Mouse (Mus musculus): ENCODE data around the gene Adam15. TPM values are rescaled to one million over a fixed set of nuclear protein-coding genes. Genes with fewer than 3 reads are reported as not detected.

Gene Adam15
- polyA plus RNA-seq, 1 experiment from 2014 or later: 55.2 TPM

- 1% methylated on average over 39 of the region's 41 CpGs for WGBS
- peaks cover 21% of the 10 kb centered on the region for H3K27me3 ChIP-seq (replicated peaks; ENCODE audit: control insufficient read depth, insufficient read depth, low read length)
- H3K9me3 ChIP-seq (ENCODE audit: control insufficient read depth, low read length): no peaks in the 10 kb centered on the region
- H3K4me2 ChIP-seq (ENCODE audit: low read length): peak overlapping the region; percentile 86
- H3K27ac ChIP-seq (ENCODE audit: low read length): peak overlapping the region; percentile 83
- peak overlapping the region; percentile 67 for H3K9ac ChIP-seq (replicated peaks; ENCODE audit: low read depth, low read length)
- H3K36me3 ChIP-seq (ENCODE audit: control insufficient read depth, insufficient read depth): no peaks in the 10 kb centered on the region
- ATAC-seq: no peak
- peaks cover 58% of the 10 kb centered on the region for H3K4me1 ChIP-seq (replicated peaks; ENCODE audit: control insufficient read depth, insufficient read depth, low read length)
- peak overlapping the region; percentile 52 for H3K4me3 ChIP-seq (replicated peaks; ENCODE audit: low read length)
These were observed 29.1 kb downstream of the Adam15 start for GRCm38 (mm10) chr3:89320581-89321182.

GRCm38 (mm10) chr3:89319591-89320350 is 30.0 kb downstream of the Adam15 start:
- peak; percentile 10 for ATAC-seq
- Histone ChIP-seq H3K9me3 (ENCODE audit: control insufficient read depth, low read length) (no peaks in the 10 kb centered on the region), H3K36me3 (ENCODE audit: control insufficient read depth, insufficient read depth) (no peaks in the 10 kb centered on the region), H3K27ac (ENCODE audit: low read length) (peak overlapping the region; percentile 83), H3K4me1 (replicated peaks; ENCODE audit: control insufficient read depth, insufficient read depth, low read length) (peaks cover 67% of the 10 kb centered on the region), H3K27me3 (replicated peaks; ENCODE audit: control insufficient read depth, insufficient read depth, low read length) (peaks cover 21% of the 10 kb centered on the region), H3K4me2 (ENCODE audit: low read length) (peak overlapping the region; percentile 86), H3K9ac (replicated peaks; ENCODE audit: low read depth, low read length) (peak overlapping the region; percentile 60), H3K4me3 (replicated peaks; ENCODE audit: low read length) (peak overlapping the region; percentile 52)
- 2% methylated on average over 57 of the region's 58 CpGs for WGBS

- no peaks in the 10 kb centered on the region for H3K36me3 ChIP-seq (ENCODE audit: control insufficient read depth, insufficient read depth)
- peak overlapping the region; percentile 83 for H3K27ac ChIP-seq (ENCODE audit: low read length)
- H3K9ac ChIP-seq (replicated peaks; ENCODE audit: low read depth, low read length): peak overlapping the region; percentile 60; the same call in 1 of the 2 replicates
- peak overlapping the region; percentile 52 for H3K4me3 ChIP-seq (replicated peaks; ENCODE audit: low read length)
- no peak for ATAC-seq
- peaks cover 67% of the 10 kb centered on the region for H3K4me1 ChIP-seq (replicated peaks; ENCODE audit: control insufficient read depth, insufficient read depth, low read length)
- peak overlapping the region; percentile 86 for H3K4me2 ChIP-seq (ENCODE audit: low read length)
- 7% methylated on average over 21 of the region's 21 CpGs for WGBS
- H3K27me3 ChIP-seq (replicated peaks; ENCODE audit: control insufficient read depth, insufficient read depth, low read length): peaks cover 21% of the 10 kb centered on the region
- H3K9me3 ChIP-seq (ENCODE audit: control insufficient read depth, low read length): no peaks in the 10 kb centered on the region
These were observed 30.7 kb downstream of the Adam15 start for GRCm38 (mm10) chr3:89318971-89319590.

GRCm38 (mm10) chr3:89318316-89318715 is 31.5 kb downstream of the Adam15 start:
- Histone ChIP-seq H3K9ac (replicated peaks; ENCODE audit: low read depth, low read length) (no peak overlapping the region), H3K4me2 (ENCODE audit: low read length) (no peak overlapping the region), H3K27me3 (replicated peaks; ENCODE audit: control insufficient read depth, insufficient read depth, low read length) (peaks cover 19% of the 10 kb centered on the region), H3K4me1 (replicated peaks; ENCODE audit: control insufficient read depth, insufficient read depth, low read length) (peaks cover 67% of the 10 kb centered on the region), H3K4me3 (replicated peaks; ENCODE audit: low read length) (no peak overlapping the region), H3K9me3 (ENCODE audit: control insufficient read depth, low read length) (no peaks in the 10 kb centered on the region), H3K27ac (ENCODE audit: low read length) (no peak overlapping the region), H3K36me3 (ENCODE audit: control insufficient read depth, insufficient read depth) (no peaks in the 10 kb centered on the region)
- WGBS: 73% methylated on average over 8 of the region's 8 CpGs
- ATAC-seq: no peak

GRCm38 (mm10) chr3:89317246-89317645 is 32.5 kb downstream of the Adam15 start:
- Histone ChIP-seq H3K4me2 (ENCODE audit: low read length) (no peak overlapping the region), H3K9ac (replicated peaks; ENCODE audit: low read depth, low read length) (no peak overlapping the region), H3K9me3 (ENCODE audit: control insufficient read depth, low read length) (no peaks in the 10 kb centered on the region), H3K27ac (ENCODE audit: low read length) (no peak overlapping the region), H3K4me1 (replicated peaks; ENCODE audit: control insufficient read depth, insufficient read depth, low read length) (peaks cover 67% of the 10 kb centered on the region), H3K36me3 (ENCODE audit: control insufficient read depth, insufficient read depth) (no peaks in the 10 kb centered on the region; the same call in 1 of the 2 replicates), H3K4me3 (replicated peaks; ENCODE audit: low read length) (no peak overlapping the region), H3K27me3 (replicated peaks; ENCODE audit: control insufficient read depth, insufficient read depth, low read length) (peaks cover 19% of the 10 kb centered on the region)
- WGBS: 54% methylated on average over 6 of the region's 6 CpGs
- no peak for ATAC-seq

- peak; percentile 59 for ATAC-seq
- 0% methylated on average over 4 of the region's 4 CpGs for WGBS
- Histone ChIP-seq H3K36me3 (ENCODE audit: control insufficient read depth, insufficient read depth) (no peaks in the 10 kb centered on the region; the same call in 1 of the 2 replicates), H3K9ac (replicated peaks; ENCODE audit: low read depth, low read length) (no peak overlapping the region), H3K9me3 (ENCODE audit: control insufficient read depth, low read length) (no peaks in the 10 kb centered on the region), H3K4me3 (replicated peaks; ENCODE audit: low read length) (no peak overlapping the region), H3K27ac (ENCODE audit: low read length) (no peak overlapping the region), H3K4me2 (ENCODE audit: low read length) (peak overlapping the region; percentile 35; the same call in 1 of the 2 replicates), H3K27me3 (replicated peaks; ENCODE audit: control insufficient read depth, insufficient read depth, low read length) (peaks cover 19% of the 10 kb centered on the region), H3K4me1 (replicated peaks; ENCODE audit: control insufficient read depth, insufficient read depth, low read length) (peaks cover 65% of the 10 kb centered on the region)
These were observed 33.0 kb downstream of the Adam15 start for GRCm38 (mm10) chr3:89316833-89317232.

- Histone ChIP-seq H3K9me3 (ENCODE audit: control insufficient read depth, low read length) (no peaks in the 10 kb centered on the region), H3K36me3 (ENCODE audit: control insufficient read depth, insufficient read depth) (no peaks in the 10 kb centered on the region; the same call in 1 of the 2 replicates), H3K4me3 (replicated peaks; ENCODE audit: low read length) (peak overlapping the region; percentile 28; the same call in 1 of the 2 replicates), H3K27me3 (replicated peaks; ENCODE audit: control insufficient read depth, insufficient read depth, low read length) (peaks cover 19% of the 10 kb centered on the region), H3K4me2 (ENCODE audit: low read length) (peak overlapping the region; percentile 53), H3K9ac (replicated peaks; ENCODE audit: low read depth, low read length) (peak overlapping the region; percentile 25), H3K27ac (ENCODE audit: low read length) (no peak overlapping the region), H3K4me1 (replicated peaks; ENCODE audit: control insufficient read depth, insufficient read depth, low read length) (peaks cover 59% of the 10 kb centered on the region)
- no peak; the same call in 1 of the 2 replicates for ATAC-seq
- 6% methylated on average over 40 of the region's 40 CpGs for WGBS
These were observed 33.6 kb downstream of the Adam15 start for GRCm38 (mm10) chr3:89315930-89316831.

GRCm38 (mm10) chr3:89315195-89315929 is 34.4 kb downstream of the Adam15 start:
- no peak; the same call in 1 of the 2 replicates for ATAC-seq

More at GRCm38 (mm10) chr3:89315195-89315929, 34.4 kb downstream of the Adam15 start:
- Histone ChIP-seq H3K4me1 (replicated peaks; ENCODE audit: control insufficient read depth, insufficient read depth, low read length) (peaks cover 51% of the 10 kb centered on the region), H3K9me3 (ENCODE audit: control insufficient read depth, low read length) (0 out of 2 replicates have a peak, but pooled peaks cover 4% of the 10 kb centered on the region), H3K27me3 (replicated peaks; ENCODE audit: control insufficient read depth, insufficient read depth, low read length) (peaks cover 17% of the 10 kb centered on the region), H3K27ac (ENCODE audit: low read length) (no peak overlapping the region), H3K4me3 (replicated peaks; ENCODE audit: low read length) (peak overlapping the region; percentile 28), H3K4me2 (ENCODE audit: low read length) (peak overlapping the region; percentile 53), H3K9ac (replicated peaks; ENCODE audit: low read depth, low read length) (peak overlapping the region; percentile 51), H3K36me3 (ENCODE audit: control insufficient read depth, insufficient read depth) (no peaks in the 10 kb centered on the region; the same call in 1 of the 2 replicates)
- WGBS: 4% methylated on average over 25 of the region's 26 CpGs
